Mouse (Mus musculus) left cerebral cortex, postnatal 25 days (tissue): ENCODE results near the gene Tbx6. TPM values are rescaled to one million over a fixed set of nuclear protein-coding genes. Genes with fewer than 3 reads are reported as not detected.
"Not testable (repeated sequence)": the region's sequence is repeated elsewhere in the genome, so short reads cannot be mapped to it uniquely, and the experiment has no call there.

Source experiments
- DNase-seq, 2 experiments: peaks; one replicate each; pipeline ENCODE4 v3.0.0; 2022; ENCODE audit warnings: low spot score in 2 of 2, mixed read lengths in 1 of 2
- intact Hi-C: fragments of 180-260 bp; cut with DNase I; formaldehyde crosslinking; loops from one replicate; pipeline ENCODE4 v1.15.1; 2025
- total RNA-seq, 2 experiments: library from RNA; stranded (reverse); gene quantifications; 2 replicates each; pipeline ENCODE4 v1.2.3; 2021

The Tbx6 gene
- total RNA-seq, 2 experiments from 2014 or later: 0.87 TPM; not detected in 1

GRCm38 (mm10) chr7:126762471-126763008 is 18.7 kb upstream of the Tbx6 start:
- DNase-seq: peak; percentile 68 to 94
- intact Hi-C loops: loop anchor here (1.0 to 2.0 kb wide), 3 partner anchors 14 to 58 kb away; partner anchors contain the start of gene Ypel3

DNA sequence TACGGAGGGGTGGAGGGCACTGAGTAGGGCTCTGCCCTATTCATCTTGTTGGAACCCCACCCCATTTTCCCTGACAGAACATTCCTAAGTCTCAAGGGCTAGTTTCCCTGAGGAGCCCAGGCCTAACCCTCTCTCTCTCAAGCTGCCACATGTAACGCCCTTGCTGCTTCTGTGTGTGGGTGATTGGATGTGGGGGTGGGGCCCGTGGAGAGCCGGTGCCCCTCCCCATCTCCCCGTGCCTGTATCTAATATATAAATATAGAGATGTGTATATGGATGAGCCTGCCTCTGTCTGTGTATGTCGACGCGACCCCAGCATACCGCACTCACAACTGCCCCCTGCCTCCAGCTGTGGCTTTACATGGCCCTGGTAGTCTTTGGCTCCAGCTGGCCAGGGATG is 15.7 kb upstream of the Tbx6 start:
- intact Hi-C loops: no loop called here
- no peak for DNase-seq

DNA sequence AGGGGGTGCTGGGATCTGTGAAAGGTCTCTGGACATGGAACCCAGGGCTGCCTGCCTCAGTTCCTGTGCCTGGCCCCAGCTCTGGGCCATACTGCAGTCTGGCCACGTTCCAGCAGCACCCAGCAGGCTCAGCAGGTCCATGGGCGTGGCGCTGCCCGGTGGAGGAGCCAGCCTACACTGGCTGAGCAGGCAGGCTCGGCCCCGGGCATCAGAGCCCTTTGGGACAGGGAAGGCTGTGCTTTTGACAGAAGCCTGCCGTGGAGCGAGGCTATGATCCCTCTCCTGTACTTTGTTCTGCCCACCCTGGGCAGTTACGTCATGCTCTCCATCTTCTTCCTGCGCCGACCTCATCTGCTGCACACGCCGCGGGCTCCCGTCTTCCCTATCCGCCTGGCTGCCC is 15.1 kb upstream of the Tbx6 start, which contains the start of gene Gdpd3:
TSS of gene Gdpd3 (plus strand) at position 134 of the 400 bp plus-strand sequence.
- no peak for DNase-seq
- intact Hi-C loops: no loop called here

- intact Hi-C loops: no loop called here
- no peak for DNase-seq
These were observed 14.3 kb upstream of the Tbx6 start for GRCm38 (mm10) chr7:126767001-126767400.

- intact Hi-C loops: loop anchor here (10.0 kb wide), 1 partner anchor 206 kb away; the partner anchor contains the start of gene Eif3c
- DNase-seq: no peak
These were observed 10.5 kb upstream of the Tbx6 start for GRCm38 (mm10) chr7:126770784-126771183.

DNA sequence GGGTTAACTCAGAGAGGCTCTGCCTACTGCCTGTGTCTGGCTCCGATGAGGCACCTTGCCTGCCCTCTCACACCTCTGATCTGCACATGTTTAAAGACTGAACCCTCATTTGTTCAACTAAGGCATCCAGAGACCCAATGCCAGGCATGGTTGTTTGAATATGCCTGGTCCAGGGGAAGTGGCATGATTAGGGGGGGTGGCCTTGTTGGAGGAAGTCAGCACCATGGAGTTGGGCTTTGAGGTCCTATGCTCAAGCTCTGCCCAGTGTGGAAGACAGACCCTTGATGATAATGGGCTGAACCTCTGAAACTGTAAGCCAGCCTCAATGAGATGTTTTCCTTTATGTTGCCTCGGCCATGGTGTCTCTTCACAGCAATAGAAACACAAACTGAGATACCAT is 7.9 kb upstream of the Tbx6 start:
- DNase-seq: no peak
- intact Hi-C loops: loop anchor here (10.0 kb wide), 1 partner anchor 209 kb away; the partner anchor contains the start of gene Eif3c

DNA sequence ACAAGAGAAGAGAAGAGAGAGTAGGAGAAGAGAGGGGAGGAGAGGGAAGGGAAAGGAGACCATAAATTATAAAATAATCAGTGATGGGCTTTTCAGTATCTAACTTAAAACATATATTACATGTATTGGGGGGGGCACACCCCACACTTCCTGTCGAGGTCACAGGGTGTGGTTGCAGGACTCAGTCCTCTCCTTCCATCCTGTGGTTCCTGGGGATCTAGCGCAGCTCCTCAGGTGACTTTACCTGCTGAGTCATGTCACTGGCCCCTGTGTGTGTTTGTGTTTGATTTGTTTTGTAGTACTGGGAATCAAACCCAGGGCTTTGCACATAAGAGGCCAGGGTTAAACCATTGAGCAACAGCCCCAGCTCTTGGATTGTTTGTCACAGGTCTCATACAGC is 6.8 kb upstream of the Tbx6 start:
- intact Hi-C loops: loop anchor here (10.0 kb wide), 1 partner anchor 210 kb away; the partner anchor contains the start of gene Eif3c
- no peak for DNase-seq

- intact Hi-C loops: loop anchor here (5.0 to 10.0 kb wide), 2 partner anchors 73 to 211 kb away; partner anchors contain the start of gene Eif3c
- DNase-seq: no peak
These were observed 5.9 kb upstream of the Tbx6 start for GRCm38 (mm10) chr7:126775185-126775977.

DNA sequence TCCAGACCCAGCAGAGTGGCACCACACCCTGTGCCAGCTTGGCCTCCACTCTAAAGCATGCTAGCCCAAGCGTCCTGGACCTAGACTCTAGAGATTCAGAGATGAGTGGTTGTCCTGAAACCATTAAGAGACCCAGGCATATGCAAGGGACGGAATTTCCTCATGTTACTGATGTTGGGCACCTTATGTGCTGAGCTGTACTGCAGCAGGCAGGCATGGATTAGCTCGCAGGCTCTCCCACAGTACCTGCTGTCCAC is 5.4 kb upstream of the Tbx6 start:
- no peak for DNase-seq
- intact Hi-C loops: loop anchor here (2.0 to 10.0 kb wide), 4 partner anchors 13 to 211 kb away; partner anchors contain the start of gene Eif3c

- intact Hi-C loops: loop anchor here (2.0 to 10.0 kb wide), 4 partner anchors 14 to 212 kb away; partner anchors contain the start of gene Eif3c
- peak; percentile 95 to 97 for DNase-seq
These were observed 4.7 kb upstream of the Tbx6 start, which contains the start of gene Ypel3 for GRCm38 (mm10) chr7:126776598-126777057. TSS of gene Ypel3 (plus strand) at chr7:126776955.

- DNase-seq: no peak
- intact Hi-C loops: loop anchor here (2.0 to 10.0 kb wide), 4 partner anchors 15 to 213 kb away; partner anchors contain the start of gene Eif3c
These were observed 3.8 kb upstream of the Tbx6 start for GRCm38 (mm10) chr7:126777476-126777875.

DNA sequence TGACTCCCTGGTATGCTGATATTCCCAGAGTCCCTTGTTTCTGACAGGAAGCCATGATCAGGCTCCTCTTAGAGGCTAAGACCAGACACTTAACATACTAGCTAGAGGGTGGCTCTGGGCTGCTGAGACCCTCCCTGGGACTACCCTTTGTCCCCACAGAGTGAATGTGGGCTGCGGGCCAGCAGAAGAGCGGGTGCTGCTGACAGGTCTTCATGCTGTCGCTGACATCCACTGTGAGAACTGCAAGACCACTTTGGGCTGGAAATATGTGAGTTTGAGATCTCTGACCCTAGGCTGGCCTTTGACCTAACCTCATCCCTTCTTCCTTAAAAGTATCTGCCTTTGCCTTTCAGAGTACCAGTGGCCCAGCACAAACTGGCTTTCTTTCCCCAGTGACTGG is 3.1 kb upstream of the Tbx6 start:
- DNase-seq: no peak
- intact Hi-C loops: loop anchor here (5.0 to 10.0 kb wide), 2 partner anchors 76 to 213 kb away; partner anchors contain the start of gene Eif3c

DNA sequence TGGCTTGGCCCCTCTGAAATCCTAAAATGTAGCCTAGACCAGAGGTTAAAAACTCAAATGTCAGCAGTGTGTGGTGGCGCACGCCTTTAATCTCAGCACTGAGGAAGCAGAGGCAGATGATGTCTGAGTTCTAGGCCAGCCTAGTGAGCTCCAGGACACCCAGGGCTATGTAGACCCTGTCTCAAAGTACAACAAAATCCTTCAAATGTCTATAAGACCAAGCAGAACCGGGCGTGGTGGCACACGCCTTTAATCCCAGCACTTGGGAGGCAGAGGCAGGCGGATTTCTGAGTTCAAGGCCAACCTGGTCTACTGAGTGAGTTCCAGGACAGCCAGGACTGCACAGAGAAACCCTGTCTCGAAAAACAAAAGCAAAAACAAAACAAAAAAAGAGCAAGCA is 2.2 kb upstream of the Tbx6 start:
- not testable (repeated sequence) for DNase-seq
- intact Hi-C loops: loop anchor here (5.0 to 10.0 kb wide), 2 partner anchors 77 to 214 kb away; partner anchors contain the start of gene Eif3c

DNA sequence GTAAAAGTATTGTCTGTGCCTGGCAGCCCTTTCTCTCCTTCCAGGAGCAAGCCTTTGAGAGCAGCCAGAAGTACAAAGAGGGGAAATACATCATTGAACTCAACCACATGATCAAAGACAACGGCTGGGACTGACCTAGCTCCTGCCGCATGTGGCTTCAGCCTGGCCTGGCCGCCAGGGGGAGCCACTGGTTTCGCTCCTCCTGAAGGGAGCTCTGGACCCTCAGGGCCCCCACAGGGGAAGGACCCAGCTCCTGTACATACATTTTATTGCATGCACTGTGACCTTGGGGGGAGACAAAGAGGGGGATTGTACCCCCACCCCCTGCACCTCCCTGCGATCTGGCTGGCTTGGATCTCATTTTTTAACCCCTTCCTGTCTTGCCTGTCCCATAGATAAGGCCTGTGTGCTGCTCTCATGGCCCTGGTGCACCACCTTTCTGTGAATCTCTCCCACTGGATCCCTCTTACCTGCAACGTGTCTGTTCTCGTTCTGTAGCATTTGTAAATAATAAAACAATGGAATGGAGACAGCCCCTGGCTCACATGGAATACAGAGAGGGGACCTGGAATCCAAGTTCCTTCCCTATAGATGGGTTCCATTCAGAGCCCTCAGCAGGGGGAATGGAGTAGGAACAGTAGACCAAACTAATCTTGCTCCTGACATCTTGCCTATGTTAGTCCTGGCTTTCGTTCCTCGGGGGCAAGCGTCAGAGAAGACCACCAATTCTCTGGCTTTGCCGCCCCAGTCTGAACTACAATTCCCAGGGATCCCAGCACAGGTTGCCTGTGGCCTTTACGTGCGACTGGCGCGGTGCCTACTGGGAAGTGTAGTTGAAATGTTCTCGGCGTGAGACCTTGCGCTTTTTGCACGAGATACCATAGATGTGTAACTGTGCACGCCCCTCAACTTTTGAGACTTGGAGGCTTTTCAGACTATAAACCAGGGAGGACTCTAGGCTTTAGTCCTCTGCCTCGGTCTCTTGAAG is 1.0 kb upstream of the Tbx6 start:
- peak; percentile 86 to 90 for DNase-seq
- intact Hi-C loops: loop anchor here (5.0 to 10.0 kb wide), 2 partner anchors 78 to 215 kb away; partner anchors contain the start of gene Eif3c

DNA sequence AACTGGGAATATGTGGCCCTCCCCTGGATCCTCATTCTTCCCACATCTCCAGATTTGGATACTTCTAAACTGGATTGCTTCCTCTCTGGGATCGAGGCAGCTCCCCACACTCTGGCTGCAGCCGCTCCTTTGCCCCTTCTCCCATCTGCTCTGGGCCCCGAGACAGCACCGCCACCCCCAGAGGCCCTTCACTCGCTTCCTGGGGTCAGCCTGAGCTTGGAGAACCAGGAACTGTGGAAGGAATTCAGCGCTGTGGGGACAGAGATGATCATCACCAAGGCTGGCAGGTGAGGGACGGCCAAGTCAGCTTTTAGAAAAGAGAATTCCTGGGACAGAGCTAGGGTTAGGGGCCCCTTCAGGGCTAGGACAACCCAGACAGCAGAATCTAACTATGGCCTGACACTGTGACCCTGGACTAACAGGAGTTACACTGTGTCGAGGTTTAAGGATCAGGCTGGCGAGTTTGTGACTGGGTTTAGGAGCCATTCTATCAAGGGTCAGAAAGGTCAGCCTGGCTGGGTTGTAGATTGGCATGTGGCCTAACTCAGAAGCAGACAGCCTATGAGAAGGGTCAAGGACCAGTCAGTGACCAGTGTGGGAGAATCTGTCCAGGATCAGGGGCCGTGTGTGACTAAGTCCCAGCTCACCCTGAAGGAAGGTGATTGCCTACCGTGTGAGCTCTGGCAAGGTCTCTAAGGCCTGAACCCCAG is 533 bp downstream of the Tbx6 start:
- intact Hi-C loops: no loop called here
- no peak for DNase-seq

GRCm38 (mm10) chr7:126782693-126783092 is 1.4 kb downstream of the Tbx6 start:
- DNase-seq: no peak
- intact Hi-C loops: no loop called here

DNA sequence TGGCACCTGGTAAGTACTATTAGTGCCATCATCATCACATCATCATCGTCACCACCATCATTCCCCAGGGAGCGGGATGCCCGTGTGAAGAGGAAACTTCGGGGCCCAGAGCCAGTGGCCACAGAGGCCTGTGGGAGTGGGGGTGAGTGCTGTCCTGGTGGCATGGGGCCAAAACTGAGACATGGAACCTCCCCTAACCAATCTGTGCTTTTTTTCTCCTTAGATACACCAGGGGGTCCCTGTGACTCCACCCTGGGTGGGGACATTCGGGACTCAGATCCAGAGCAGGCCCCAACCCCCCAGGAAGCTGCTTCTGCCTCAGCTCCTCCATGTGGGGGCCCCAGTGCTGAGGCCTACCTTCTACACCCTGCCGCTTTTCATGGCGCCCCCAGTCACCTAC is 3.2 kb downstream of the Tbx6 start:
- intact Hi-C loops: no loop called here
- DNase-seq: no peak

GRCm38 (mm10) chr7:126785056-126785455 is 3.8 kb downstream of the Tbx6 start:
- DNase-seq: no peak

GRCm38 (mm10) chr7:126786142-126786541 is 4.9 kb downstream of the Tbx6 start:
- DNase-seq: no peak
- intact Hi-C loops: no loop called here

More at GRCm38 (mm10) chr7:126785056-126785455, 3.8 kb downstream of the Tbx6 start:
- intact Hi-C loops: no loop called here
